Mouse (Mus musculus) lung, postnatal 10 days (tissue): Measurements from ENCODE around the gene Slc22a30.
"Not testable (repeated sequence)": the region's sequence is repeated elsewhere in the genome, so short reads cannot be mapped to it uniquely, and the experiment has no call there.

Source experiments
- DNase-seq: peaks from one replicate; pipeline ENCODE4 v3.0.0; 2021

Gene Slc22a30

GRCm38 (mm10) chr19:8405011-8405410 is at the start of gene Slc22a30:
Slc22a30 (minus strand) TSS chr19:8405111.
- not testable (repeated sequence) for DNase-seq

- DNase-seq: no peak
These were observed 43.4 kb upstream of the Slc22a30 start for GRCm38 (mm10) chr19:8448321-8448720.

GRCm38 (mm10) chr19:8447516-8447915 is 42.6 kb upstream of the Slc22a30 start:
- DNase-seq: no peak

- DNase-seq: no peak
These were observed 26.2 kb upstream of the Slc22a30 start for GRCm38 (mm10) chr19:8431051-8431662.

GRCm38 (mm10) chr19:8407290-8408021 is 2.5 kb upstream of the Slc22a30 start:
- DNase-seq: not testable (repeated sequence)
